Mouse (Mus musculus) kidney, postnatal 4 days (tissue): Measurements from ENCODE around the gene Lancl1.

ENCODE experiments used
- DNase-seq, 2 experiments: peaks; one replicate each; pipeline ENCODE4 v3.0.0; 2021; ENCODE audit warnings: mixed read lengths in 2 of 2

The Lancl1 gene

DNA sequence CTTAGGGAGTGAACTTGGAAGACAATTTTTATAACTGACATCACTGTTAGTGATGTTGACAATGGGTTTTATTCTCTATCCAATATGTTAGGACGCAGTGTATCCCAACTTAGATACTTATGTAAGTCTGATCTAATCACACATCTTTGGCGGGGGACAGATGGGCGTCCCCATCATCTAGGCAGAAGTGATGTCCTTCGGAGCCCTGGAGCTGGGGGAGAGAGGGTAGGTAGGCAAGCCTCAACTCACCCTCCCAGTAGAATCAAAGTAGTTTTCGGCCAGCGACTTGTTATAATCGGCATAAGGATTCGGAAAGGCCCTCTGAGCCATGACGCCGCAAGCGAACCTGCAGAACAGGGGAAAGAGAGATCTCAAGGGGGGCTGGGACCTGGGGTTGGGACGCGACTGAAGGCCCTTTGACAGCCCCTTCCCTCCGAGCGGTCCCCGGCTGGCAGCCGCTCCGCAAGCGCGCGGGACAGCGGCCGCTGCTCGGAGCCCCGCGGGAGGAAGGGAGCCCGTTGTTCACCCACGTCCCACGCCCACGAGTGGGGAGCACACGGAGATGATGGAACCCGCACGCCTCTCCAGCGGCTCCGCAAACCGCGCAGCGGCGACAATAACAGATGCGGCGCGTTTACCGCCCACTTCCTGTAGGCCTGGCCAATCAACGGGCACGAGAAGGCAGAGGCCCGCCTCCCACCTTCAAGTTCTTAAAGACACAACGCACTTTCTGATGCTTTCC lies at the start of gene Lancl1:
Gene Lancl1, minus strand, starts transcription at position 627 of the 742 bp plus-strand sequence.
- peak; percentile 91 to 94 for DNase-seq

GRCm38 (mm10) chr1:67079146-67079545 lies 40.5 kb upstream of the Lancl1 start:
- DNase-seq, result no peak

DNA sequence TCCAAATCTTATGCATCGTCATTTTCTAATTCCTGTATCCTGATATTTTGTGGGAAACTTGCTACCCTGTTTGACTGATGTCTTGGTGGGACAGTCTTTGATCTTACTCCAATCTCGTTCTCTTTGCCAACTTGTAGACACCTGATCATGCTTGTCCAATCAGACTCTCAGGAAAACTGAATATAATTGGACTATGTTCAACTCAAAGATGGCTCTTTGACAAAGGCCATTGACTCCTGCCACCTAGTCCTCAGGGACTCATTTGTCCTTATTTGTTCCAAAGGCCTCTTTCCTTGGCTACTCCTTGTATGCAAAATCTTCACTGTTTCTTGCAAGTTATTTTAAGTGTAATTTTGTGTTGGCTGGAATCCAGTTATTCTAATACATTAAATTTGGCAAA lies 40.0 kb upstream of the Lancl1 start:
- no peak for DNase-seq

DNA sequence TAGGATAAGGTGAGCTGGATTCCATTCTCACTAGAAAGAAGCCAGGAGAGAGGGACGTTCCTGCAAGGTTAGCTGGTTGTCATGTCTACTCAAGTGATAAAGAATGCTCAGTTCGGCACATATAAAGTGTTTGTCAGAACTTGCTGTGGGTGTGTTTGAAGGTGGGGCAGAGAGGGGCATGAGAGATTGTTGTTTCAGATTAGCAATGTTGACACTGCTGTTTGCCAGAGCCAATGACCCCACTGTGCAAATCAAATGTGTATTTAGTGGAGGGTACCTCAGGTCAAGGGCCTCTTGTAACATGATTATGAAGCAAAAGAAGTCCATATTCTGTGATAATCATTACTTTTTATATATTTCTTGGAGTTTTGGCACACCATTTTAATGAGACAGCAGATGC lies 39.1 kb upstream of the Lancl1 start:
- DNase-seq, result no peak

DNA sequence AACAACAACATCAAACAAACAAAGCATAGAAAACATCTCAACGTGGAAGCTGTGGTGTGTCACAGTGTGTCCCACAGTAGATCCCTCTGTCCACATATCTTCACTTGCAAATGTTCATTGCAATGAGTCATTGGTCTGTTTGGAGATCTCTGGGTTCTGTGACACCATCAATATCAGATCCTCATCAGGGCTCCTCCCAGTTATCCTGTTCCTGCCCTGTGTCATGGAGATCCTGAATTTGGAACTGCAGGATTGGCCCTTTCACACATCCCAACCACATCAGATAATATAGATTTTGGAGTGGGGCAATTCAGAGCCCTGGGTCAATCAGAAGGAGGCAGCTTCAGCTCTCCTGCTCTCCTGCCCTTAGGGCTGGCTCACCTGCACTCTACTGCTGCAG lies 28.9 kb upstream of the Lancl1 start:
- no peak for DNase-seq

DNA sequence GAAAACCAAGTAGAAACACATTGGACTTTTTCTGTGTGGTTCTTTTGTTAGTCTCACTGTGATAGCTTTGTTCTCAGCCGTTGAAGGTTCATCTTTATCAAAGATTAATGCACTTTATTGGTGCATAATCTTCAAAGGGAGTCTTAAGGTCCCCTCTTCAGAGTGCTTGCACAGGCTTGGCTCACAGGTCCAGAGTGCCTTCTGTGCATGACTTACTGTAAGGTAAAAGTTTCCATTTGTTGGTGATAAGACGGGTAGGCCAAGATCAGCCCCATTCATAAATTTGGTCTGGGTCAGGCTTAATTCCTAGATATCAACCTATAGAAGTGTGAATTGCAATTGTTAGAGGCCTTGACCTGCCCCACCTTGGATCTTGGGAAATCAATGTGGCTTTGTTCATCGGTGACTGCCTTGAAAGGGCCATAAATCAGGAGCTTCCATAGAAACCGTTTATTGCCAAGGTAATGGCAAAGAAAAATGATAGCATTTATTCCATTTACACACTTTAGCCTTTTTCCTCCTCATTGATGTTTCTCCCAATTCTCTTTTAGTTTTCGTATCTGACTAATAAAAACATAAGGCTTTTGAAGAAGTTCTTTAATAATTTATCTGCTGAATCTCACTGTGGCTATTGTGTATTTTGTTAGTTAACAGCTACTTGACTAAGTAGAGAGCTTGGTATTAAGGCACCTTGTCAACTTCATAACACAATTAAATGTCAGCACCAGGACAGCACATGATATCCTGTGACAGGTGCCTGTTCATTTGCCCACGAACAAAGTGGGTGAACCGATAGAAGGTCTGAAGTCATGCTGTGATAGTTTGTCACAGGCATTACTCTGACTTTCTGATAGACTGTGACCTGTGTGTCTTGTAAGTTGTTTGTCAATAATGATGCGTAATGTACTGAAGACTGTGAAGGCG lies 26.9 kb upstream of the Lancl1 start:
- no peak for DNase-seq

DNA sequence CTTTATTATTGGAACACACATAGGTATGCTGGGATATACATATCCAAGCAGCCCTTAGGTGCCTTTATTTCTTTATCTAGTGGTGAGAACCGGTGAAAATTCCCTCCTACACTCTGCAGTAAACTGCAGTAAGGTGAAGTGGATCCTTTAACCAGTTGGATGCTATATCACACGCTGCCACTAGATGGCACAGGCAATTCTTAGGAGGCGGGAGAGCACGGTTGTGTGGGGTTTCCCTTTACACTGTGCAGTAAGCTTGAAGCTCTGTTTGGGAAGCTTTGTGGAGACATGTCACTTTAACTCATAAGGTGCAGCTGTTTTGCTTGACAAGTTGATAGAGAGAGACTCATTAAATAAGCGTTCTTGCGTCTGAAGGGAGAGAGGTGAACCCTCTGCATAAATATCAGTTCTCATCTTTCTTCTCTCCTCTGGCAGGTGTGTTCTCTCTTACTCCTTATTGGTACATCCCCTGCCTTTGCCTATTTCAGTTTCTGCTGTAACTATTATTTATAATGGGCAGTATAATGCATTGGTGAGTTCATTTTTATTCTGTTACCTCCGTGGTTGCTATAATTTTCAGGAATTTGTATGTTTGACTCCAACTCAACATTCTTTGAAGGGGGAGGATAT lies 22.9 kb upstream of the Lancl1 start:
- DNase-seq, result peak; percentile 78

GRCm38 (mm10) chr1:67055816-67056215 lies 17.1 kb upstream of the Lancl1 start:
- no peak for DNase-seq

DNA sequence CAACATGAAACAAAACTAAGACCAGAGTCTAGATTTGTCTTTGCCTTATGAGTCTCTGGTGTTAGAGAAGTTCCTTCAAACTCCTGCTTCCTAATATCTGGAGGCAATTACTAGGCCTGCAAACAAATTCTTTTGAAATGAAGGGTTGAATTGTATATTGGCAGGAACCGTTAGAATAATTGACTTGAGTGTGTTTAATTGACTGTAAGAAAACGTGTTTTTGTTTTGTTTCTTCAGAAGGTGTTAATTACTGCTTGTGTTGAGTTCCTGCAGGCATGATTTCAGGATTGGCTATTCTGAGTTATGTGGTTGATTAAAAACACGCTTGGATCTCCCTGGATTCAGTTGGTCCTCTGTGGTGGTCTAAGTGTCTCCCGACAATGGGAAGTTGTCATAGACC lies 14.0 kb upstream of the Lancl1 start:
- no peak for DNase-seq

DNA sequence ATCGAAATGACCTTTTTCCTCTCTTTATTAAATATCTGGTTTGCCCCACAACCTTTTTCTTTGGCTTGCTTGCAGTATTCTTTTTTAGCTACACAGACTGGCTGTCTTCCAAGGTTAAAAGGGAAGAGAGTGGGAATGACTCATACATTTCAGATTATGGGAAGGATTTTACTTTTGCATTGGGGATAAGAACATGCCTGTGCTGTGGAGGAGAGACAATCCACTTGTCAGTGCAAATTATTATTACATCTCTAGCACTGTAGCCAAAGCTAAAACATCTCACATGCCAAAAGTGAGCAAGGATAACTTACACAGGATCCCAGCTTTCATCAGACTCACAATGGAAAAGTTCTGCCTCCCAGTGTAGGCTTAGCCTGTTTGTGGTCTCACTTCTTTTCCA lies 10.9 kb upstream of the Lancl1 start:
- DNase-seq, result no peak

DNA sequence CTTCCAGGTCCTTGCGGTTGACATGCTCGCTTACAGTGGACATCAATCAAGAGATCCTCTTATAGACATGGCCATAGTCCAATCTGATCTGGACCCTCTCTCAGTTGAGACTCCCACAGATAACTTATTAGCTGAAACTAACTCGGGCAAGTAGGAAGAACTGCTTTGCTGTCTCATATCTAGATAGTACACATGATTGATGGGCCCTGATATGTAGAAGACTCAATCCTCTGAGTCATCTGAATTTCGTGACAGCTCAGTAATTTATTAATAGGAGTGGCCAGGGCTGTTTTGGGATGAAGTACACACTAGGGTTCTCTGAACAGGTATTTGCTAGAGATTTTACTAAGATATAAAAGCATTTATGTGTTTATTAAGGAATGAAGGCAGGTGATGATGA lies 10.0 kb upstream of the Lancl1 start:
- no peak for DNase-seq

DNA sequence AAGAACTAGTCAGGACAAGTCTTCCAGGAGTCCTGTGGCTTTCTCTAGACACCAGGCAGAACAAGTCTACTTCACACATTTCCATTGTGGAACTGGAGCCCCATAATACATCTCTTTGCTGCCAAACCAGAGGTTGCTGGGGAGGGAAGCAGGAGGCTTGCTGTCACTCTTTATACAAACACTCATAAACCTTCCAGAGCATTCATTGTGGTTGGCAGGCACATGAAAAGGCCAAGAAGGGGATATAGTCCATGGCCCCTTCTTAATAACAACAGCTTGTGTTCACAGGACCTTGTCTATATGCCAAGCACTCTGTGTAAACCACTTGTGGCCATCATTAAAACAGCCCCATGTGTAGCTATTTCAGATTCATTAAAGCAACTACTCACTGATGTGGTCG lies 6.4 kb upstream of the Lancl1 start:
- DNase-seq, result no peak

DNA sequence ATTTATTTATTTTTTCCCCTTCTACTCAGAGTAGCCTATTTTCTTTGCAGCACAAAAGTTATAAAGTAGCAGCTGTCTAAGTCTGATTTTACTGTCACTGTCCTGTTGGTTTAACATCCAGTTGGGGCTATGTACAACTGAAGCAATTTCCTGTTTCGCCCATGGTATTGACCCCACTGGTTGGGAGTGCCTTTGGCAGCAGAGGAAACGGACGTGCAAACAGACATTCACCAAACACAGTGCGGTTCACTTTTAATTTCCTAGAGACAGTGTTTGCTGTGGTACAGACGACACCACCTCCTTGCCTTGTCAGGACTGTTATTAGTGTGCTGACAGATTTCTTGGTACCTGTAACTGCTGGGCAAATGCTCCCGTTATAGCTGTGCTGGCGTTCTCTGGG lies 3.9 kb upstream of the Lancl1 start:
- DNase-seq, result no peak

GRCm38 (mm10) chr1:67039083-67039482 lies 411 bp upstream of the Lancl1 start:
- no peak for DNase-seq

DNA sequence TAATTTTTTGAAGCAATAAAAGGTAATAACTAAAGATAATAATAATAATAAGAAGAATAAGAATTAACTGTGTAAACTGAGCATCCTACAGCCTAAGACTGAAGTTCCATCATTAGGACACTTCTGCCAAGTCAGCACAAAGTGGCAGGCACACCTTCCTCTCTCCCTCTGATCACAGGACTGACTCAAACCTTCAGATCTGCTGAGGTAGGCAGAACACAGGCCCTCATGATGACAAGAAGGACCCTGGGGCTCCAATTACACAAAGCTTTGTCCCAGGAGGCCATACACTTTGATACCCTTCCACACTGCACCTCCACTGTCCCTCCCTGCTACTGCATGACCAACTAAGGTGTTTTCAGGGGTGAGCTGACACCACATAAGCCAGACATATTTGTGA lies 1.5 kb downstream of the Lancl1 start:
- DNase-seq, result no peak

DNA sequence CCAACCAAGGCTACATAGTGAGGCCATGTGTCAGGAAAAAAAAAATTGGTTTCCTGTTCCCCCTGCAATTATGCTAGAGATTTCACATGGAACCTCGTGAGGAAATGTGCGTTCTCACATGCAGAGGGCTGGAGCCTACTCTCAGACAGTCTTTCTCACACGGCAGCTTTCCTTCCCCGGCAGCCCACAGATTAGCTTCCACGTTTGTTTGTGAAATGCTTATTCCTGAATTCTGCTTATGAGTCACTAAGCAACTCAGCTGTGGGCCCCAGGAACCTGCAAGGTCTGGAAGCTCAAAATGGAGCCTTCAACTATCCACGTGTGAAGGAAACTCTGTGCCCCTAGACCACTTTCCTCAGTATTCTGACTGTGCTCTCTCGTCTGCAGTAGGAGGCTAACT lies 5.4 kb downstream of the Lancl1 start:
- DNase-seq, result no peak

GRCm38 (mm10) chr1:67026927-67027511 lies 11.7 kb downstream of the Lancl1 start:
- DNase-seq, result peak; percentile 16 to 17

GRCm38 (mm10) chr1:67026142-67026541 lies 12.5 kb downstream of the Lancl1 start:
- DNase-seq, result no peak

GRCm38 (mm10) chr1:67022767-67023166 lies 15.9 kb downstream of the Lancl1 start:
- DNase-seq, result no peak

- no peak for DNase-seq
These were observed 16.6 kb downstream of the Lancl1 start for GRCm38 (mm10) chr1:67022051-67022450.

GRCm38 (mm10) chr1:67020637-67021161 lies 18.0 kb downstream of the Lancl1 start:
- DNase-seq, result no peak

DNA sequence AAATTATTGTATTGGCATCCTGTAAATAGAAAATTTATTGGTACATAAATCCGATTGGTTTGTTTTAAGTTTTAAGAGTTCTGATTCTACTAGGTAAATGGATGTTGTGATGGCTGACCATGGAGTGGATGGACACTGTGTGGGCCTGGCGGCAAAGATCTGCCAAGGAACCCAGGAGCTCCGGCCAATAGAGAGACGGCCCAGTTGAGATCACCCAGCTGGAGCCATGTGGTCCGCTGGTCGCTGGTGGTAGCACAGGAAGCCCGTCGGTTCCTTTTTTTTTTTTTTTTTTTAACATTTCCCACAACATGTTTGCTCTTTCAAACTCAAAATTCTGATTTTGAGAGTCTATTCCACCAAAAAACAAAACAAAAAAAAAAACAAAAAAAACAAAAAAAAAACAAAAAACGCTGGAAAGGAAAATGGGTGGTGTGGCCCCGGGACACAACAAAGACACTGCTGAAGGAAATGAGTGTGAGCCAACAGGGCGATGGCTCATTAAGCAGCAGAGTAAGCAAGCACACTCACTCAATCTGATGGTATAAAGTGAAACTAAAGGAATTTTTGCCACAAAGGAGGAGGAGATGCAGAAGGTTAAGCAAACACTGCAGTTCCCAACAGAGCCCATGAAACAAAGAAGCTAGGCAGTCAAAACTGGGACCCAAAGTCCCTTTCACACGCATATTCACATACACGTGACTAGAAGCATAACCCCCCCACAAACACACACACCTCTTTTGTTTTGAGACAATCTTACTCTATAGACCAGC lies 21.4 kb downstream of the Lancl1 start:
- peak in 1 of 2 experiments; percentile 21 for DNase-seq
